Mouse (Mus musculus) right cerebral cortex, adult 2 months (tissue): ENCODE measurements at regions not wholly inside any gene's neighbourhood (a gene's known extent, or its start where the extent isn't known, plus 50 kb on each side); places are given as distances from the start of the nearest gene placed in this dataset.
A peak's percentile ranks its signal among the peaks of the same experiment; 100 is the strongest.
"Not testable (repeated sequence)": the region's sequence is repeated elsewhere in the genome, so short reads cannot be mapped to it uniquely, and the experiment has no call there.

Experiments
- DNase-seq, 2 experiments: peaks; one replicate each; pipeline ENCODE4 v3.0.0; 2021 to 2022; ENCODE audit warnings: low spot score in 2 of 2

- no peak for DNase-seq
Observed at GRCm38 (mm10) chr2:114723971-114724666, 69.4 kb upstream of the Dph6 start.

GRCm38 (mm10) chr2:114727197-114727596, 72.4 kb upstream of the Dph6 start:
- DNase-seq, result no peak

GRCm38 (mm10) chr2:114734861-114735569, 80.3 kb upstream of the Dph6 start:
- DNase-seq, result no peak

GRCm38 (mm10) chr2:114739421-114740212, 84.9 kb upstream of the Dph6 start:
- DNase-seq, result no peak

GRCm38 (mm10) chr2:114763276-114763675, 108.5 kb upstream of the Dph6 start:
- no peak for DNase-seq

GRCm38 (mm10) chr2:114773723-114774122, 119.0 kb upstream of the Dph6 start:
- not testable (repeated sequence) for DNase-seq

- DNase-seq, result no peak
Observed at GRCm38 (mm10) chr2:114774278-114774677, 119.5 kb upstream of the Dph6 start.

GRCm38 (mm10) chr2:114775532-114775931, 120.8 kb upstream of the Dph6 start:
- DNase-seq, result no peak

GRCm38 (mm10) chr2:114776176-114776575, 121.4 kb upstream of the Dph6 start:
- DNase-seq, result no peak

GRCm38 (mm10) chr2:114782450-114782849, 127.7 kb upstream of the Dph6 start:
- DNase-seq, result no peak

- no peak for DNase-seq
Observed at GRCm38 (mm10) chr2:114784191-114784590, 129.4 kb upstream of the Dph6 start.

- DNase-seq, result no peak
Observed at GRCm38 (mm10) chr2:114788251-114788650, 133.5 kb upstream of the Dph6 start.

- no peak for DNase-seq
Observed at GRCm38 (mm10) chr2:114796630-114797290, 142.0 kb upstream of the Dph6 start.

- peak; percentile 31 to 56 for DNase-seq
Observed at GRCm38 (mm10) chr2:114797291-114797650, 142.5 kb upstream of the Dph6 start.

GRCm38 (mm10) chr2:114803241-114803640, 148.5 kb upstream of the Dph6 start:
- DNase-seq, result no peak

- no peak for DNase-seq
Observed at GRCm38 (mm10) chr2:114803928-114804327, 149.2 kb upstream of the Dph6 start.

GRCm38 (mm10) chr2:114805436-114806047, 150.8 kb upstream of the Dph6 start:
- DNase-seq, result no peak

- no peak for DNase-seq
Observed at GRCm38 (mm10) chr2:114808046-114808445, 153.3 kb upstream of the Dph6 start.

- no peak for DNase-seq
Observed at GRCm38 (mm10) chr2:114812141-114812902, 157.6 kb upstream of the Dph6 start.

- DNase-seq, result no peak
Observed at GRCm38 (mm10) chr2:114812903-114813290, 158.1 kb upstream of the Dph6 start.

GRCm38 (mm10) chr2:114822657-114823056, 167.9 kb upstream of the Dph6 start:
- no peak for DNase-seq
